Mouse (Mus musculus) thymus, postnatal 36 days (tissue): ENCODE results near the gene Fam163b.

Experiments used
- DNase-seq, 2 experiments: peaks; one replicate each; pipeline ENCODE4 v3.0.0; 2022; ENCODE audit warnings: mixed read lengths in 2 of 2

Gene Fam163b

GRCm38 (mm10) chr2:27085801-27086200, 56.5 kb downstream of the Fam163b start:
- DNase-seq: no peak

- DNase-seq: peak; percentile 56 to 75
Measured at GRCm38 (mm10) chr2:27084963-27085362, 57.3 kb downstream of the Fam163b start.

GRCm38 (mm10) chr2:27083761-27084475, 58.4 kb downstream of the Fam163b start:
- DNase-seq: no peak

GRCm38 (mm10) chr2:27079649-27080048, 62.6 kb downstream of the Fam163b start:
- DNase-seq: no peak

- DNase-seq: peak; percentile 62 to 82
Measured at GRCm38 (mm10) chr2:27079152-27079584, 63.1 kb downstream of the Fam163b start, which contains the start of gene Adamtsl2. Adamtsl2 (plus strand) TSS chr2:27079379.

GRCm38 (mm10) chr2:27078312-27078711, 64.0 kb downstream of the Fam163b start:
- DNase-seq: peak in 1 of 2 experiments; percentile 30

GRCm38 (mm10) chr2:27077655-27078244, 64.5 kb downstream of the Fam163b start:
- peak; percentile 62 for DNase-seq

- peak; percentile 33 to 36 for DNase-seq
Measured at GRCm38 (mm10) chr2:27075485-27075884, 66.8 kb downstream of the Fam163b start.

- no peak for DNase-seq
Measured at GRCm38 (mm10) chr2:27074804-27075203, 67.5 kb downstream of the Fam163b start.

GRCm38 (mm10) chr2:27073407-27073806, 68.9 kb downstream of the Fam163b start:
- DNase-seq: no peak

- no peak for DNase-seq
Measured at GRCm38 (mm10) chr2:27071978-27072377, 70.3 kb downstream of the Fam163b start, which contains the start of gene Mymk. Mymk (minus strand) TSS chr2:27072179.

GRCm38 (mm10) chr2:27071137-27071536, 71.2 kb downstream of the Fam163b start:
- DNase-seq: no peak

GRCm38 (mm10) chr2:27070247-27070813, 72.0 kb downstream of the Fam163b start:
- DNase-seq: peak; percentile 52 to 72

- DNase-seq: no peak
Measured at GRCm38 (mm10) chr2:27069646-27070045, 72.6 kb downstream of the Fam163b start.

GRCm38 (mm10) chr2:27067996-27068395, 74.3 kb downstream of the Fam163b start:
- no peak for DNase-seq

- DNase-seq: no peak
Measured at GRCm38 (mm10) chr2:27067124-27067523, 75.2 kb downstream of the Fam163b start.
